Mouse (Mus musculus) spleen, adult 18-20 months (tissue): Measurements from ENCODE around the gene Dnmt1.

ENCODE experiments used
- DNase-seq, 2 experiments: peaks; one replicate each; pipeline ENCODE4 v3.0.0; 2022; ENCODE audit warnings: mixed read lengths in 2 of 2

Dnmt1 gene

GRCm38 (mm10) chr9:20976216-20976960, 16.7 kb upstream of the Dnmt1 start, which contains the start of gene S1pr2:
TSS of gene S1pr2 (minus strand) at chr9:20976781.
- peak; percentile 39 to 66 for DNase-seq

DNA sequence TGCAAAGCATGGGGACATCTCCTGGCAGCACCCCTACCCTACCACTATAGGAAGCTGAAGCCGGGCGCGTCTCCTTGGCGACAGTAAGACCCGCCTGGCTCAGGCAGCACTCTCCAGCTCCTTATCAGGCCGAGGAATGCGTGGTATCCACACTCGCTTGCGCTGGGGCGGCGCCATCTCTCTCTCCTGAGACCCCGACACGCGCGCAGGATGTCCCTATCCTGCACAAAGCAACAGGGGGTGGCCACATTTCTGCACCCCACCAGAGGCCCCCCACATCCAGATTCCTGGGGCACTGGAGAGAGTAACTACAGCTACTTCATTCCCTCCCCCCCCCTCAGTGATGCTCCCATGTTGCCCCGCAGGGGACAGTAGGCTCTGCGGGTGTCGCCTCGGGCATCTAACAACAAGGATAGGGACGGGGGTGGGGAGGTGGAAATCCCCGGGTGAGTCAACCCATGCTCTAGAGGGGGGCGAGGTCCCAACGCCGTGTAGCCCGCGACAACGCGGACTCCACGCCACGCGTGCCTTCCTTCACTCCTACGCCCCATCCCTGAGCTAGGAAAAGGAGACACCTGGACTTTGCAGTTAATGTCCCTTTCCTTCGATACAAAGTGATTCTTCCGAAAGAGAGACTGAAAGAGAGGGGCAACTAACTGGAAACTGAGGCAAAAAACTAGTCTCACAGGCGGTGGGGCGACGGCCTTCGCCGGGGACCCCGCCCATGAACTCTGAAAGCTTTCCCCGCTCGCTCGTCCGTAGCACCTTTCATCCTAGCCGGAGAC, 15.9 kb upstream of the Dnmt1 start:
- DNase-seq: peak in 1 of 2 experiments; percentile 13

GRCm38 (mm10) chr9:20973682-20974075, 14.0 kb upstream of the Dnmt1 start:
- no peak for DNase-seq

- DNase-seq: no peak
These were observed 13.5 kb upstream of the Dnmt1 start for GRCm38 (mm10) chr9:20973001-20973681.

- DNase-seq: no peak
These were observed 12.7 kb upstream of the Dnmt1 start for GRCm38 (mm10) chr9:20972141-20972992.

DNA sequence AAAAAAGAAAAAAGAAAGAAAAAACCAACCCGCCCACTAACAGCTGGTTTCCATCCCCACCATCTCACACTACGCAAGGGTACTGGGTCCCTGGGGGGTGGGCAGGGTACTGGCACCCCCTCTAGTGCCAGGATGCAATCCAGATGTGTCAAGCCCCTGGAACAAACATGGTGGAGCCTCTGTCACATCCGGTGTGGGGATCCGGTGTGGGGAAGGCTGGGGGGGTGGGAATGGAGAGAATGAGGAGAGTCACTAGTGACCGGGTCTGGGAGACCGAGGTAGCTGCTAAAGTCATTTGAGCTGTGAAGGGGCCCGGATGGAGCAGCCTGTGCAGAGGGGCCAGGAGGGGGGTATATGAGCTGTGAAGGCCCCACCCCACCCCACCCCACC, 12.1 kb upstream of the Dnmt1 start:
- DNase-seq: no peak

- DNase-seq: no peak
These were observed 7.1 kb upstream of the Dnmt1 start for GRCm38 (mm10) chr9:20966747-20967146.

DNA sequence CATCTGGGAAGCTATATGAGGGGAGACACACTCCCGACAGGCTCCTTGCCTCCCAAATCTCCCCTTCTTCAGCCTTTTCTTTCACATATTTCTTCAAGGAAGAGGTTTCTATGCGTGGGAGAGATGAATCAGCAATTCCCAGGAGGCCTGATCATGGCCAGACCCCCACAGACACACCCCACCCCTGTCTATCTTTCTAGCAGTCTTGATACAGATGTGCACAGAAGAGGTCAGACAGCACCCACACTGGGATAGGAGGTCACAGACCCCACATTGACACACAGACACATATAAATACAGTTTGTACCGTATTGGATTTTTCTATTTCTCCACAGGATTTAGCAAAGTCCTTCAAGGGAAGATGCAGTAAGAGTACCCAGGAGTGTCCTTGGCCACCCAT, 6.3 kb upstream of the Dnmt1 start:
- DNase-seq: no peak

- no peak for DNase-seq
These were observed 5.9 kb upstream of the Dnmt1 start for GRCm38 (mm10) chr9:20965606-20966005.

- no peak for DNase-seq
These were observed 1.9 kb upstream of the Dnmt1 start for GRCm38 (mm10) chr9:20961557-20961956.

DNA sequence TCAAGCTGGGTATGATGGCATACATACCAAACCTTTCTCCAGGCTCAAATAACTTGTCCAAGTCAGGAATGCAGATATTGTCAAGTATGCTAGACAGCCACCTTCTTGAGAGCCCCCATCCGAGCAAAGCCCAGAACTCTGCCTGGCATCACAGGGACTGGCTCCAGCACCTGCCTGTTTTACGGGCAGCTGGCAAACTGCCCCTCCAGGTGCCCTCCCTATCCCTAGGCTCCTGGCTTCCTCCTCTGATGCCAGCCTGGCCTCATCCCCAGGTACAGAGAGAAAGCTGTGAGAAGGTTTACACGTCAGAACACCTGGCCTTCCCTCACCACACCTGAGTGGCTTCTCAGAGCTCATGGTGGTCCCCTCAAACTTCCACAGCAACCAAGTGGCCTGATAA, 2.7 kb downstream of the Dnmt1 start:
- no peak for DNase-seq

DNA sequence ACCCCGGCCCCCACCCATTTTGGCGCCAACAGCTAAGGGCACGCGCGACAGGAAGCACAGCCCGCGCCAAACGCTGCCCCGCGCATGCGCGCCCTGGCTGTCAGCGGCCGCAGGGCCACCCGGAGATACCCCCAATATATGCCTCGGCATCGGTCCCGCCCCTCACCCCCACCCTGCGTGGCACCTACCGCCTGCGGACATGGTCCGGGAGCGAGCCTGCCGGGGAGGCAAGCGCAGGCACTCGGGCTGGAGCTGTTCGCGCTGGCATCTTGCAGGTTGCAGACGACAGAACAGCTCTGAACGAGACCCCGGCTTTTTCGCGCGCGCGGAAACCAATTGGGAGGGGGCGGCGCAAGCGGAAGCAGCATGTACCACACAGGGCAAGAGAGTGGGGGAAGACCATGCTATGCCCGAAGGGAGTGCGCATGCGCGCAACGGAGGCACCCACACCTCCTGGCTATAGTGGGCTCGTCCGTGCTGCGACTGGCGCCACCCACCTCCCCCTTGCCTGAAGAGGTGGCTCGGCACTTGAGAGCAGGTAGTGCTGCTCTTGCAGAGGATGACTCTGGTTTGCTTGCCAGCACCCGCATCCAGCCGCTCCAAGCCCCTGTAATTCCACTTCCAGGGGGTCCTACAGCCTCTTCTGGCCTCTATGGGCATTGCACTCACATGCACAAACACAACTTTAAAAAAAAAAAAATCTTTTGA, 7.0 kb downstream of the Dnmt1 start:
- peak; percentile 94 to 96 for DNase-seq

- DNase-seq: no peak
These were observed 7.6 kb downstream of the Dnmt1 start for GRCm38 (mm10) chr9:20951966-20952519.

DNA sequence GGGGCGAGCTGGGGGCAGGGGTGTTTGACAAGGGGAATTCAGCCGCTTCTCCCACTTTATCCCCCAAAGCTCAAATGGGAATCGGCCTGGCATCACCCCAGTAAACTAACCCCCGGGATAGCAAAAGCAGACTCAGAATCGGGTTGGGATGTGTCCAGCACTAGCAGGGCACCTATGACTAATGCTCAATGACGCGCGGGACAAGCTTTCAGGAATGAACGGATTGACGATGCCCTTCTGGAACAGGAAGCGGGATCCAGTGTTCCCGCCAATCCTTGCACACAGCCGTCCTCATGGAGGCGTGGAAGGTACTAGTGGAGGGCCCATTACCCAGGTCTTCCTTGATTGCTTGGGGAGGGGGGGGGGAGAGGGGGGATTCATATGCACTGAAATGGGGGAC, 8.2 kb downstream of the Dnmt1 start:
- DNase-seq: no peak

DNA sequence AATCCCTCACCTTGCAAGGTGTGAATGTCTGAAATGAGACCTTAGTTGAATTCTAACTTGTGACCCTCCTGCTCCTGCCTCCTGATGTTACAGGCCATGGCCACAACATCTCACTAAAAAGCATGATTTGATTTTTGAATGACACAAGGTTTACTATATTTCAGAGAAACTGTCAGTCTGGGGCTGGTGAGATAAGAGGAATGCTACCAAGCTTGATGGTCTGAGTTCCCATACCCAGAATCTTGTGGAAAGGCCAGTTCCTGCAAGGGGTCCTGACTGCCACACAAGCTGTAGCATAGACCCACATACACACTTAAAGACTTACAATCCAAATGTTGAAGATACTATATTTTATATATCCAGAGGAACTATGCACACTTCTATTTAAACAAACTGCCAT, 9.3 kb downstream of the Dnmt1 start:
- no peak for DNase-seq

DNA sequence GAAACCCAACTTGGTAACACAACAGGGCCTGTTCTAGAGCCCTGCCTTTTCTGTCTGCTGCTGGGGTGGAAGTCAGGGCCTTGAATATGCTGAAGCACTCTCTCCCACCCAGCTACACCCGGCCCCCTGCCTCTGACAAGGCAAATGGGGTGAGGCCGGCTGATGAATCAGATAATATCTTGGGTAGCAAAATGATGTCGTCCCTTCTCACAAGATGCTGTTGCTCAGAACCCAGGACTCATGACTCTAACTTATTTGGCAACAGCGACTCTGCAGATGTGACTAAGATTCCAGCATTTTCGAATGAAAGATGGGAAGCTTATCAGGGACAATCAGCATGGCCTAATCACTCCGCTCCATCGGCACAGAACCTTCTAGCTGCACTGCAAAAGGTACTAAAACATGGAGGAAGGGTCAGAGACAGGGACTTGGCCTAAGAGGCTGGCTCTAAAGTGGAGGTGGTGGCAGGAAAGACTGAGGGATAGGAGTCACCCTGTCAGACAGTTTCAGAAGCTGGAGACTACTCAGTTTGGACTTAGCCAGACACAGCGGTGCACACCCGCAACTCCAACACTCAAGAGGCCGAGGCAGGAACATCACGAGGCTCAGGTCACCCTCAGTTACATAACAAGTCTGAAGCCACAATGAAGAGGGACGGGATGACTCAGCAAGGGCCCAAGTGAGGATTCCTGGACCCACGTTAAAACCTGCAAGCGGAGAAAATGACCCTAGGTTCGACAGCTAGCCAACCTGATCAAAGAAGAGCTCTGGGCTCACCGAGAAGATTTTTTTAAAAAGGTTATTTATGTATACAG, 13.4 kb downstream of the Dnmt1 start:
- DNase-seq: no peak

- no peak for DNase-seq
These were observed 14.9 kb downstream of the Dnmt1 start for GRCm38 (mm10) chr9:20944697-20945370.

- no peak for DNase-seq
These were observed 15.8 kb downstream of the Dnmt1 start for GRCm38 (mm10) chr9:20943911-20944310.

- no peak for DNase-seq
These were observed 16.3 kb downstream of the Dnmt1 start for GRCm38 (mm10) chr9:20943396-20943795.

DNA sequence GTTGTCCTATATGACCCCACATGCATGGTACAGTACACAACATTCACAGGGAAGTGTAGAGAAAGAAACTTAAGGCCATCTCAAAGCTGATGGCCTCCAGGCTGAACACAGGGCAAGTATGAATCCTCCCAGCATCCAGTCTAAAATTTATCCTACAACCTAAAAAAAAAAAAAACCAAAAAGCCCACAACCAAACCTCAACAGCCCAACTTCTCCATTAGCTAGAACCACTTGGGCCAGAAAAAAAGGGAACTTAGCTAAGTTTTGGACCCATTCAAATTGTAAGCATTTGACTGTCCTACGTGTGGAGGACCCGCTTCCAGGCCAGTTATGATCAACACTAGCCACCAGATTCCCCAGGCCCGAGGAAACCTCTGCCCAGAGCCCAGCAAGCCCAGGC, 36.4 kb downstream of the Dnmt1 start:
- no peak for DNase-seq
